7 mouse cellular contexts compared by ENCODE assay signal in genomic region chr19:19110793-19111427, GRCm38 (mm10). TPM values are rescaled to one million over a fixed set of nuclear protein-coding genes. Genes with fewer than 3 reads are reported as not detected.
DNase-seq lines count a peak whose midpoint lies in the region; ATAC-seq lines count a peak whose summit lies in the region.

TSS of gene Rorb (minus strand) at chr19:19111196.

- no peak within 1 kb of the TSS for H3K27ac ChIP-seq in intestine, embryonic 15.5 days

- peak within 1 kb of the TSS; percentile 43 for H3K4me3 ChIP-seq in intestine, embryonic 15.5 days (replicated peaks)

- H3K4me2 ChIP-seq in intestine, embryonic 15.5 days (replicated peaks), result peak within 1 kb of the TSS; percentile 94

- H3K4me1 ChIP-seq in intestine, embryonic 15.5 days (replicated peaks), result peaks cover 7% of the 10 kb centered on the region; the same call in 1 of the 2 replicates

- peaks cover 18% of the 10 kb centered on the region for H3K27me3 ChIP-seq in intestine, embryonic 15.5 days (replicated peaks)

- no peaks in the 10 kb centered on the region for H3K9me3 ChIP-seq in intestine, embryonic 15.5 days

- H3K9ac ChIP-seq in intestine, embryonic 15.5 days, result peak within 1 kb of the TSS; percentile 34

- intact Hi-C loops in left cerebral cortex, postnatal 10 days (cut with DNase I), result loop anchor here (5.0 kb wide), 1 partner anchor 239 kb away; no protein-coding TSS in a partner anchor

- ATAC-seq in intestine, embryonic 15.5 days, result peak; percentile 99
- ATAC-seq in megakaryocyte-erythroid progenitor cell, adult 5-6 weeks (replicated peaks; ENCODE audit: low FRiP score, low TSS enrichment, poor library complexity, severe bottlenecking), result peak; percentile 94

- WGBS in intestine, embryonic 15.5 days, result under 1% methylated on average over 25 of the region's 25 CpGs

- peak; percentile 88 for DNase-seq in adrenal gland, postnatal 25 days
- DNase-seq in embryo, embryonic 11.5 days (ENCODE audit: low read depth, low spot score), result peak; percentile 76
- peak; percentile 61 to 75 for DNase-seq in gastrocnemius, postnatal 4 days (ENCODE audit: low spot score in 2 of 2)
- DNase-seq in left cerebral cortex, postnatal 10 days (ENCODE audit: extremely low spot score in 1 of 2, low spot score in 2 of 2), result peak; percentile 77 to 91
- DNase-seq in right cerebral cortex, postnatal 4 days, result peak; percentile 82

- no peaks in the 10 kb centered on the region for H3K36me3 ChIP-seq in intestine, embryonic 15.5 days

RNA-seq across cellular contexts. Expression of gene Rorb, which starts in this region (rescaled TPM):
- 0.19 and 0.46 TPM in 2 replicates for total RNA-seq in adrenal gland, postnatal 25 days (2021)
- under 1 TPM; 0.61 to 0.70 TPM for total RNA-seq in gastrocnemius, postnatal 4 days (2021)
- polyA plus RNA-seq in intestine, embryonic 15.5 days (2015; fragmentation: Nextera tagmentation; extraction: Ambion mirVana), result 0.61 and 0.64 TPM in 2 replicates
- total RNA-seq in left cerebral cortex, postnatal 10 days (2021), result 10 to 100 TPM; 58.7 to 60.0 TPM
- not detected in 2 replicates for total RNA-seq in megakaryocyte-erythroid progenitor cell, adult 5-6 weeks (2014; fragmentation: Nextera tagmentation)
- not detected in 2 replicates for total RNA-seq in megakaryocyte-erythroid progenitor cell, adult 5-6 weeks (2017)

Comparison
In these comparisons a context has a peak if more than half of its experiments do, and no peak if none do; other contexts are left out.
1. RNA of gene Rorb (total RNA-seq): 58.7 to 60.0 TPM in left cerebral cortex, postnatal 10 days; 0.61 to 0.70 TPM in gastrocnemius, postnatal 4 days, 0.19 to 0.46 TPM in adrenal gland, postnatal 25 days and not detected in megakaryocyte-erythroid progenitor cell, adult 5-6 weeks; every median in the first group is over 10 times any median in the second.
2. Peak in DNase-seq in adrenal gland, postnatal 25 days; RNA of the gene not detected or under 1 TPM.
3. Peak in DNase-seq in gastrocnemius, postnatal 4 days; RNA of the gene not detected or under 1 TPM.
4. Peak in ATAC-seq, H3K4me3 ChIP-seq, H3K9ac ChIP-seq and H3K4me2 ChIP-seq in intestine, embryonic 15.5 days; RNA of the gene not detected or under 1 TPM.
5. Peak in ATAC-seq in megakaryocyte-erythroid progenitor cell, adult 5-6 weeks; RNA of the gene not detected or under 1 TPM.
6. Peak in every context shown above with its lines, with median percentiles within 50 percentile points of each other: DNase-seq.